Mouse (Mus musculus) liver, embryonic 15.5 days (tissue): ENCODE results near the gene Sertad2. TPM values are rescaled to one million over a fixed set of nuclear protein-coding genes. Genes with fewer than 3 reads are reported as not detected.

Experiments
- ATAC-seq: fragments of 200-750 bp; cut with Nextera tagmentation; 2 replicates; pipeline ENCODE4 v1.8.0; 2017; ENCODE audit warnings: moderate number of reproducible peaks, mild to moderate bottlenecking, moderate library complexity; ENCODE audit not compliant: insufficient read depth
- H3K27ac ChIP-seq: fragments of 300-500 bp; sonication (generic); replicated peaks from 2 replicates; pipeline ENCODE4 v1.5.1; 2015; ENCODE audit warnings: mild to moderate bottlenecking, inconsistent platforms
- H3K27me3 ChIP-seq: fragments of 300-500 bp; sonication (generic); 2 replicates; pipeline ENCODE4 v1.6.1; 2015; ENCODE audit warnings: mild to moderate bottlenecking, inconsistent platforms
- H3K36me3 ChIP-seq: fragments of 300-500 bp; sonication (generic); replicated peaks from 2 replicates; pipeline ENCODE4 v1.6.1; 2015; ENCODE audit warnings: moderate library complexity, mild to moderate bottlenecking, inconsistent platforms
- H3K4me1 ChIP-seq: fragments of 300-500 bp; sonication (generic); replicated peaks from 2 replicates; pipeline ENCODE4 v1.6.1; 2015; ENCODE audit warnings: inconsistent platforms
- H3K4me2 ChIP-seq: fragments of 300-500 bp; sonication (generic); 2 replicates; pipeline ENCODE4 v1.6.1; 2015; ENCODE audit warnings: moderate library complexity, mild to moderate bottlenecking, inconsistent platforms
- H3K4me3 ChIP-seq: fragments of 300-500 bp; sonication (generic); replicated peaks from 2 replicates; pipeline ENCODE4 v1.5.1; 2015; ENCODE audit warnings: mild to moderate bottlenecking, inconsistent platforms
- H3K9ac ChIP-seq: fragments of 300-500 bp; sonication (generic); 2 replicates; pipeline ENCODE4 v1.6.1; 2015; ENCODE audit warnings: moderate library complexity, mild to moderate bottlenecking, inconsistent platforms
- H3K9me3 ChIP-seq: fragments of 300-500 bp; sonication (generic); replicated peaks from 2 replicates; pipeline ENCODE4 v1.6.1; 2016; ENCODE audit warnings: inconsistent platforms
- WGBS: fragments of 180-500 bp; shearing (Covaris S2); methylation state at CpG from one replicate; pipeline ENCODE4 v1.1.7; 2015; ENCODE audit warnings: mixed read lengths; ENCODE audit not compliant: insufficient replicate concordance; 5-methylcytosine and 5-hydroxymethylcytosine counted together
- polyA plus RNA-seq: library from polyadenylated mRNA; unstranded; fragments of >200 nt; fragmentation: Nextera tagmentation; extraction: Ambion mirVana; gene quantifications from 2 replicates; pipeline ENCODE4 v1.2.1, GENCODE M21; 2015

The Sertad2 gene
- polyA plus RNA-seq, 1 experiment from 2014 or later: 36.0 TPM

DNA sequence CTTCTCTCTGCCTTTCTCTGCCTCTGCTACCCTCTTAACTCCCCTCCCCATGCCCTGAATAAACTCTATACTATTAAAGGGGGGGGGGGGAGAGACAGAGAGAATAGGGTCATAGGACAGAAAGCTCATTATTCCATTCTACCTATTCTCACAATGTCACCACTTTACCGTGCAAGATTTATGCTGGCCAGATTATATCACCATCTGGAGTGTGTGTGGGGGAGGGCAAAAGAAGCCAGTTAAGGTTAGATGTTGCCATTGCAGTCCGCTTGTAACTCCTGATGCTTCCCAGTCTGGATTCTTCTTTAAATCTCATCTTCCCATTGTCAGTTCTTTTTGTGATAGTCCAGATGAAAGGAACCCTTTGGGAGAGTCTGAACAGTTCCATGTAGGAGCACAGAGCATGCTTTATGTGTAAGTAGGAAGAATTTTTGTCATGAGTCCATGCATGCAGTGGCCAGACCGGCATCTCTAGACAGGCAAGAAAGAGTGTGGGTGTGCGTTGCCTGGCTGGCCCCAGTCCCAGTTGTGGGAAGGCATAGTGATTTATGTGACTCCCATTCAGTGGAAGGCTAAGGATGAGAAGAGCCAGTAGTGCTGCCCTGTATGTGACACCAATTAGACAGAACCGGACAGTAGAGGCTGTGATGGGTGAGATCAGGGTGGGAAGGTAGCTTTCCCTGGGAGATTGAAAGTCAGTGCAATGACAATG is 28.8 kb downstream of the Sertad2 start:
- Histone ChIP-seq H3K27ac (no peak overlapping the region), H3K4me2 (no peak overlapping the region), H3K36me3 (no peaks in the 10 kb centered on the region), H3K9ac (no peak overlapping the region), H3K4me1 (no peaks in the 10 kb centered on the region), H3K9me3 (no peaks in the 10 kb centered on the region), H3K4me3 (no peak overlapping the region), H3K27me3 (no peaks in the 10 kb centered on the region)
- no peak for ATAC-seq
- 66% methylated on average over 5 of the region's 5 CpGs for WGBS

DNA sequence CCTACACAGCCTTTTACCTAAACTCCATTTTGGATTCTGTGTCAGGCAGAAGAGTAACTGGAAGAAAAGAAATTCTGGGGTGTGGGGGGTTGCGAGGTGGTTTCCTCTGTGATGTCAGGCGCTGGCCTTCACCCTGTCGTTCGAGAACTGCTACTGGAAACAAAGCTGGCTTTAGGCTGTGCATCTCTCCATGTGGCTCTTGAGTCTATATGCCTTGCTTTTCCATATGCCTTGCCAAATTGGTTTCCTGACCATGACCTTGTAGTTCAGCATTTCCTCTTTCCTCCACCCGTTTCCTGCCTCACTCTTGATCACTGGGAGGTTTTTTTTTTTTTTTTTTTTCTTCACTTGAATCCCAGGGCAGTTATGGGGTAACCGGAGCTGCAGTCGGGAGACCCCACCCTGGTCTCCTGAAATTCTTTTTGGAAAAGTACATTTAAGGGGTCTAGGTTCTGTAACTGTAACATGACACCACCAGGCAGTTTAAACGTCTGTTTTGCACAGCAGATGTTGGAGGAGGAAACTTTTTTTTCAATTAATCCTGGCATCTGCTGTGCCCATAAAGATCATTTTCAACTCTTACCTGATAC is 33.1 kb downstream of the Sertad2 start:
- Histone ChIP-seq H3K27ac (no peak overlapping the region), H3K4me1 (0 out of 2 replicates have a peak, but pooled peaks cover 4% of the 10 kb centered on the region), H3K27me3 (no peaks in the 10 kb centered on the region), H3K36me3 (no peaks in the 10 kb centered on the region), H3K4me3 (no peak overlapping the region), H3K9ac (no peak overlapping the region), H3K9me3 (no peaks in the 10 kb centered on the region), H3K4me2 (no peak overlapping the region)
- no peak for ATAC-seq
- WGBS: 24% methylated on average over 8 of the region's 8 CpGs

GRCm38 (mm10) chr11:20582758-20583157 is 39.7 kb downstream of the Sertad2 start:
- ATAC-seq: no peak
- no peaks in the 10 kb centered on the region for H3K36me3 ChIP-seq

GRCm38 (mm10) chr11:20585297-20585696 is 42.2 kb downstream of the Sertad2 start:
- Histone ChIP-seq H3K4me2 (no peak overlapping the region), H3K9me3 (no peaks in the 10 kb centered on the region), H3K27me3 (no peaks in the 10 kb centered on the region), H3K4me1 (no peaks in the 10 kb centered on the region), H3K4me3 (no peak overlapping the region), H3K9ac (no peak overlapping the region), H3K27ac (no peak overlapping the region), H3K36me3 (no peaks in the 10 kb centered on the region)
- no peak for ATAC-seq
- WGBS: 57% methylated on average over 1 of the region's 1 CpGs

More at GRCm38 (mm10) chr11:20582758-20583157, 39.7 kb downstream of the Sertad2 start:
- Histone ChIP-seq H3K4me3 (no peak overlapping the region), H3K27me3 (no peaks in the 10 kb centered on the region), H3K4me1 (0 out of 2 replicates have a peak, but pooled peaks cover under 1% of the 10 kb centered on the region), H3K27ac (no peak overlapping the region), H3K9me3 (no peaks in the 10 kb centered on the region), H3K4me2 (no peak overlapping the region), H3K9ac (no peak overlapping the region)
- 85% methylated on average over 2 of the region's 2 CpGs for WGBS

- Histone ChIP-seq H3K4me3 (no peak overlapping the region), H3K9ac (no peak overlapping the region), H3K27me3 (no peaks in the 10 kb centered on the region), H3K36me3 (no peaks in the 10 kb centered on the region), H3K4me1 (no peaks in the 10 kb centered on the region), H3K27ac (no peak overlapping the region), H3K4me2 (no peak overlapping the region), H3K9me3 (no peaks in the 10 kb centered on the region)
- no peak for ATAC-seq
These were observed 43.1 kb downstream of the Sertad2 start for GRCm38 (mm10) chr11:20586180-20586579.

DNA sequence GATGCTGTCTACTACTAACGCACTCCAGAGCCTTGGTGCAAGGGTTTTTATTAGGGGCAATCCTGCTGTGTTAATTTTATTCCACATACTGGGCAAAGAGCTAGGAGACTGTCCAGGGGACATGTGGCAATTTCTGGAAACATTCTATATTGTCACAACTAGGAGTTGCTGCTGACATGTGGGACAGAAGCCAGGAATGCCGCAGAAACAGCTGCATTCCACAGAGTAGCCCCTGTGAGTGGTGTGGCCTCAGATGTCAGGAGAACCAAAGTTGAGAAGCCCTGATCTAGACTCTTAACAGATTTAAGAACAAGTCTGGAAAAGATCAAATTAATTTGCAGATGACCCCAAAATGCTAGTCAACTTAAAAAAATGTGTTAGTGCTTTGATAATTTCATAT is 46.3 kb downstream of the Sertad2 start:
- H3K4me1 ChIP-seq: no peaks in the 10 kb centered on the region
- H3K4me3 ChIP-seq: no peak overlapping the region
- no peak for ATAC-seq
- H3K27me3 ChIP-seq: no peaks in the 10 kb centered on the region
- 44% methylated on average over 2 of the region's 2 CpGs for WGBS
- no peak overlapping the region for H3K4me2 ChIP-seq
- no peak overlapping the region for H3K9ac ChIP-seq
- no peak overlapping the region for H3K27ac ChIP-seq
- no peaks in the 10 kb centered on the region for H3K9me3 ChIP-seq
- H3K36me3 ChIP-seq: no peaks in the 10 kb centered on the region

- 61% methylated on average over 3 of the region's 3 CpGs for WGBS
- Histone ChIP-seq H3K36me3 (no peaks in the 10 kb centered on the region), H3K9me3 (no peaks in the 10 kb centered on the region), H3K9ac (no peak overlapping the region), H3K27ac (no peak overlapping the region), H3K27me3 (no peaks in the 10 kb centered on the region), H3K4me3 (no peak overlapping the region), H3K4me2 (no peak overlapping the region), H3K4me1 (no peaks in the 10 kb centered on the region)
- no peak for ATAC-seq
These were observed 49.0 kb downstream of the Sertad2 start for GRCm38 (mm10) chr11:20592010-20592409.

DNA sequence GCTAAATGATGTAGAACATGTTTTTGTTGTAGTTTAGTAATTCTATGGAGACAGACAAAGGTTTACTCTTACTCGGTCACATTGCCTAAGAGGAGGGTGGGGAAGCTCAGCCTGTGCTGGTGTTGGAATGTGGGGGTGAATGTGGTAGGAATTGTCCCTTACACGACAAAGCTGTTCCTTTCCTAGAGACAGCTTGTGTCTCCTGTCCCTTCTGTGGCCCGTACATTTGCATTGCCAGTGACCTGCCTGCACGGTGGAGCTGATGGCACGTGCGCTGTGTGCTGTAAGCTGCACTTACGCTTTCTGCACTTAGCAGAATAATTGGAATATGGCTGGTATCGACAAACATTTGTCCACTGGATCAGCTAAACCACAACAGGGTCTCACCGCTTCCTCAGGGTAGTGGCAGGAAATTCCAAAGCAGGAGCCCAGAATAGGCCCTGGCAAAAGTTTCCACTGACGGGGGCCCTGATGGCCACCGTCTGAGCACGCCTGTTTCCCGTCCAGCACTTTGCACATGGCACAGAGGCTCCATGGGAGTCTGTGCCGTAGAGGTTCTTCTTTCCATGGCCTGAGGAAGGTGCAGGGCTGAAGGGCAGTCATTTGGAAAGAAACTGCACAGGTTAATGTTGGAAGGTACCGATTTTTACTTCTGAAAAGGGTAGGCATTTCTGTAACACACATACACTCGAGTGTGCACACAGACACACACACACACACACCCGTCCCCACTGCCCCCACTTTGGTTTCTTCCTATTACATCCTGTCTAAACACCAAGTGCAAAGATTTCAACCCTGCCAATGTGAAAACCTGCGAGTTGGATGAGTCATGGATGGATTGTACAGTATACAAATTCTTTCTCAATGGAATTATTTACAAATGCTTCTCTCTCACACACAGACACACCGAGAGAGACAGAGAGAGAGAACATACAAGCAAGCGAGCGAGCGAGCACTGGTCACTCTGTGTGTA is 51.5 kb downstream of the Sertad2 start:
- Histone ChIP-seq H3K27ac (no peak overlapping the region), H3K4me3 (no peak overlapping the region), H3K9ac (no peak overlapping the region), H3K9me3 (no peaks in the 10 kb centered on the region), H3K4me2 (no peak overlapping the region), H3K27me3 (no peaks in the 10 kb centered on the region), H3K4me1 (no peaks in the 10 kb centered on the region), H3K36me3 (no peaks in the 10 kb centered on the region)
- WGBS: 58% methylated on average over 22 of the region's 22 CpGs
- ATAC-seq: no peak

DNA sequence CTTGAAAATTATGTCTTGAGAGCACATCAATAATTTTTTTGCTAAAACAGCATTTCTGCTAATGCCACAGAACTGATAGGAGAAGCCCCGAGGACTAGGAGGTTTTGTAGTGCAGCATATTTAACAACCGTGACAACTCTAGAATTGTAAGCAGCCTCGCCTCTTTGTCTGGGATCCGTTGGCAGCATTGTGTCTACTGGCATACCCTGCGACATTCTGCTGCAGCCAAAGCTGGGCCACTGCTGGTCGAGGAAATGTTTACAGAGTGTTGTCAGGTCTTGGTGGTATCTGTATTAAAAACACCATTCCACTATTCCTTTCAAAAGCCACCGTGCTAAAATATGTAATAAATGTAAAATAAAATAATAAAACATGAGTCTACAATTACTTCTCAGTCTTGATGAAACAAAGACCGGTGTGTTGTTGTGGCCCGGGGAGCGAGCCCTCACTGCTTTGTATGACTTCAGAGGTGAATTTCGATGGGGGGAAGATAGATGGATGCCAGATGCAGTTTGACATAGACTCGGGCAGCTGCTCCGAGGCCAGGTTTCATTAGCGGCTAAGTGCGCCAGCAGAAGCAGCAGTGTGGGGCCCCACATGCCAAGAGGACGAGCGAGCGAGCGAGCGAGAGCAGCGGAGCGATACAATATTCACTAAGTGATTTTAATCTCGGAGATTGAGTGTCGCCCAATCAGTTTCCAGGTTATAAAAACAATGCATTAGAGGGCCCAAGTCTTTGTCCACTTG is 60.2 kb downstream of the Sertad2 start:
- no peaks in the 10 kb centered on the region for H3K9me3 ChIP-seq
- no peak overlapping the region for H3K4me2 ChIP-seq
- WGBS: 75% methylated on average over 24 of the region's 24 CpGs
- ATAC-seq: no peak
- no peak overlapping the region for H3K9ac ChIP-seq
- H3K36me3 ChIP-seq: no peaks in the 10 kb centered on the region
- no peak overlapping the region for H3K4me3 ChIP-seq
- no peaks in the 10 kb centered on the region for H3K27me3 ChIP-seq
- H3K4me1 ChIP-seq: 0 out of 2 replicates have a peak, but pooled peaks cover 5% of the 10 kb centered on the region
- no peak overlapping the region for H3K27ac ChIP-seq

GRCm38 (mm10) chr11:20604119-20604518 is 61.1 kb downstream of the Sertad2 start:
- Histone ChIP-seq H3K4me2 (no peak overlapping the region), H3K27ac (no peak overlapping the region), H3K4me3 (no peak overlapping the region), H3K36me3 (no peaks in the 10 kb centered on the region), H3K4me1 (0 out of 2 replicates have a peak, but pooled peaks cover 5% of the 10 kb centered on the region), H3K27me3 (no peaks in the 10 kb centered on the region), H3K9me3 (no peaks in the 10 kb centered on the region), H3K9ac (no peak overlapping the region)
- ATAC-seq: no peak
- 81% methylated on average over 4 of the region's 4 CpGs for WGBS
